Mouse (Mus musculus) neural tube, embryonic 12.5 days (tissue): ENCODE measurements around the gene Etnk1. TPM values are rescaled to one million over a fixed set of nuclear protein-coding genes. Genes with fewer than 3 reads are reported as not detected.

Experiments used
- ATAC-seq: fragments of 200-750 bp; cut with Nextera tagmentation; 2 replicates; pipeline ENCODE4 v1.8.0; 2017; ENCODE audit warnings: low read depth, mild to moderate bottlenecking, moderate TSS enrichment, moderate library complexity; ENCODE audit not compliant: low FRiP score
- H3K27ac ChIP-seq: fragments of 300-500 bp; sonication (generic); 2 replicates; pipeline ENCODE4 v1.5.1; 2016
- H3K27me3 ChIP-seq: fragments of 300-500 bp; sonication (generic); replicated peaks from 2 replicates; pipeline ENCODE4 v1.6.1; 2016; ENCODE audit warnings: mild to moderate bottlenecking
- H3K36me3 ChIP-seq: fragments of 300-500 bp; sonication (generic); 2 replicates; pipeline ENCODE4 v1.6.1; 2016; ENCODE audit warnings: mild to moderate bottlenecking
- H3K4me1 ChIP-seq: fragments of 300-500 bp; sonication (generic); 2 replicates; pipeline ENCODE4 v1.6.1; 2016
- H3K4me2 ChIP-seq: fragments of 300-500 bp; sonication (generic); replicated peaks from 2 replicates; pipeline ENCODE4 v1.6.1; 2016; ENCODE audit warnings: mild to moderate bottlenecking
- H3K4me3 ChIP-seq: fragments of 300-500 bp; sonication (generic); 2 replicates; pipeline ENCODE4 v1.5.1; 2016
- H3K9ac ChIP-seq: fragments of 300-500 bp; sonication (generic); 2 replicates; pipeline ENCODE4 v1.6.1; 2016; ENCODE audit warnings: mild to moderate bottlenecking
- H3K9me3 ChIP-seq: fragments of 300-500 bp; sonication (generic); 2 replicates; pipeline ENCODE4 v1.6.1; 2016; ENCODE audit warnings: mild to moderate bottlenecking
- WGBS: fragments of 180-500 bp; shearing (Covaris S2); methylation state at CpG from one replicate; pipeline ENCODE4 v1.1.7; 2016; 5-methylcytosine and 5-hydroxymethylcytosine counted together
- polyA plus RNA-seq: library from polyadenylated mRNA; unstranded; fragments of >200 nt; fragmentation: Nextera tagmentation; extraction: Ambion mirVana; gene quantifications from 2 replicates; pipeline ENCODE4 v1.2.1, GENCODE M21; 2016

The Etnk1 gene
- polyA plus RNA-seq, 1 experiment from 2014 or later = 40.8 TPM

DNA sequence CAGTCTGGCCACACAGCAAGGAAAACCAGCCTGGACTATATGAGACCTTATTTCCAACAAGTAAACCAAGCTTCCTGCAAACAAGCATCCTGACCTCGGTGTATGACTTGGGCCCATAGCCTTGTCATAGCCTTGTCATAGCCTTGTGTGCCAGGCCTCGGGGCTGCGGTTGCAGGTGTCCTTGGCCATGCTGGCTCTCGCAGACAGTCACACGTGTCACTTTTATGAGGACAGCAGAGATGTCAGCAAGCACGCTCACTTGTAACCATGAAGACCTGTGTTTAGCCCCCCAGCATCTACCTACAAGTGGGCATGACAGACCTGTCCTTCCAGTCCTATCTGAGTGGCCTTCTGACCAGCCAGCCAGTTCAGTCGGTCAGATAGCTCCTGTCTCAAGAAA is 31.4 kb downstream of the Etnk1 start:
- no peak for ATAC-seq
- 91% methylated on average over 7 of the region's 7 CpGs for WGBS
- Histone ChIP-seq H3K9ac (no peak overlapping the region), H3K9me3 (no peaks in the 10 kb centered on the region), H3K27ac (no peak overlapping the region), H3K4me1 (no peaks in the 10 kb centered on the region), H3K27me3 (no peaks in the 10 kb centered on the region), H3K4me3 (no peak overlapping the region), H3K36me3 (peaks cover 55% of the 10 kb centered on the region), H3K4me2 (no peak overlapping the region)

DNA sequence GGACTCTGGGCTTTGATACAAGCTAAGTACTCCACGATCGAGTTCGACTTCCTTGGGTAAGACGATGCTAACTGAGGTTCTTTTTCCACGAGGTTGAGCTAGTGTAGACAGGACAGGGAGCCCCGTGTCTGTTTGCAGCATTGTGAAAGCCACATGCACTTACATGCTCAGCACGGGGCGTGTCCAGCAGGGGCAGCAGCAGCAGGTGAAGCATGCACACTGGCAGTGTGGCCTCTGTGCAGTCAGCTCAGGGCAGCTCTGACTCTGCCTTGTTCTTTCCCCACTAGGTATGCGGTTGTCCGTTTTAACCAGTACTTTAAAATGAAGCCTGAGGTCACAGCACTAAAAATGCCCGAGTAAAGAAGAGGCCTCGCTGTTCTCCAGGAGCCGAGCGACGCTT is 36.1 kb downstream of the Etnk1 start:
- Histone ChIP-seq H3K36me3 (peaks cover 35% of the 10 kb centered on the region), H3K27ac (no peak overlapping the region), H3K27me3 (no peaks in the 10 kb centered on the region), H3K4me1 (no peaks in the 10 kb centered on the region), H3K9ac (no peak overlapping the region), H3K9me3 (no peaks in the 10 kb centered on the region), H3K4me2 (no peak overlapping the region), H3K4me3 (no peak overlapping the region)
- no peak for ATAC-seq
- 94% methylated on average over 15 of the region's 15 CpGs for WGBS

DNA sequence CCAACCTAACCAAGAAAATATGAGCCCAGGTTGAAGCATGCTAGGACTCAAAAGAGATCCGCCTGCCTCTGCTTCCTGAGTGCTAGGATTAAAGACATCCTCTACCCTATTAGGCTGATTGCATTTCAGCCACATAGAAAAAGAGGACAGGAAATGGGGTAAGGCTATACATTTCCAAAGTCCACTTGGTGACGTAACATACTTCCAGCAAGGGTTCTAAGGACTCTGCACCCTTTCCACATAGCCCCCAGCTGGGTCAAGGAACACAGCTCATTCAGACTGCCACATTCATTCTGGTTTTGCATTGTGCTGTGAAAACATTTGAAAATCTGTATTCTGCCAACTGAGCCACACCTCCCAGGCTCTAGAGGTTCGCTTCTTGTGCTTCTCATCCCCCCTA is 41.9 kb downstream of the Etnk1 start:
- WGBS = 97% methylated on average over 3 of the region's 3 CpGs

DNA sequence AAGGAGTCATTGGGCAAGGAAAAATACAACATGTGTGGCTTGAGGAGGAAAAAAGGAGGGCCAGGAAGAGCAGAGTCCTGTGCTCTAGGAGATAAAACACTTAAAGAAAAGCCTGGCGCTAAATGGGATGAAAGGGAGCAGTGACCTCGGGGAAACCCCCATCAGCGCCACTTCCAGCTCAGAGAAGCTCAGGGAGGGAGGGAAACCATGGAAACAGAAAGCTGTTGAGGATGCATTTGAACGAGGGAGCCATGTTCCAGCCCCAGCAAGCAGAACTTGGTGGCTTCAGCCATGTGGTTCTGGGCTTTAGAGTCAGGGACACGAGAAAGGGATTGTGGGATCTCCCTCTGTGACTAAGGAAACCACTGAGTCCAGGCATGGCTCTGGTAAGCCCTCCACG is 45.7 kb downstream of the Etnk1 start:
- Histone ChIP-seq H3K4me2 (no peak overlapping the region), H3K4me3 (no peak overlapping the region), H3K27ac (no peak overlapping the region), H3K4me1 (no peaks in the 10 kb centered on the region), H3K36me3 (peaks cover 9% of the 10 kb centered on the region), H3K27me3 (no peaks in the 10 kb centered on the region), H3K9ac (no peak overlapping the region), H3K9me3 (peaks cover 22% of the 10 kb centered on the region)
- no peak for ATAC-seq
- WGBS = 73% methylated on average over 6 of the region's 6 CpGs

More for the DNA sequence above, 41.9 kb downstream of the Etnk1 start:
- peaks cover 19% of the 10 kb centered on the region for H3K36me3 ChIP-seq
- H3K9ac ChIP-seq = no peak overlapping the region
- no peaks in the 10 kb centered on the region for H3K27me3 ChIP-seq
- H3K4me1 ChIP-seq = no peaks in the 10 kb centered on the region
- no peak overlapping the region for H3K4me3 ChIP-seq
- H3K27ac ChIP-seq = no peak overlapping the region
- ATAC-seq = no peak
- H3K4me2 ChIP-seq = no peak overlapping the region
- H3K9me3 ChIP-seq = peaks cover 12% of the 10 kb centered on the region

DNA sequence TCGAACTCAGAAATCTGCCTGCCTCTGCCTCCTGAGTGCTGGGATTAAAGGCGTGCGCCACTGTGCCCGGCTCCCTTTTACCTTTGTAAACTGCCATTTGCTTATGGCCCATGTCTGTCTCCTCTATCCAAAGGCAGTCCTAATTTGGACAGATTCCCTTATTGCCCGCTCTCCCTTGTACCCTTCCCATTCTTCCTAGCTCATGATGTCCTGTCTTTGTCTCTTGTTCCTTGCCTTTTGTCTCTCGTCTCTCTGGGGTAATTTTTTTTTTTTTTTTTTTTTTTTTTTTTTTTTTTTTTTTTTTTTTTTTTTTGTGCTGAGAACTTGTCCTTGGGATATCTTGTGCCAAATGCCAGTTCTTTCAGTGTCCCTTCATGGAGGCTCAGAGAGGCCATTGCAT is 46.4 kb downstream of the Etnk1 start:
- Histone ChIP-seq H3K4me1 (no peaks in the 10 kb centered on the region), H3K4me2 (no peak overlapping the region), H3K4me3 (no peak overlapping the region), H3K9ac (no peak overlapping the region), H3K27ac (no peak overlapping the region), H3K36me3 (peaks cover 9% of the 10 kb centered on the region), H3K9me3 (peaks cover 22% of the 10 kb centered on the region), H3K27me3 (no peaks in the 10 kb centered on the region)
- no peak for ATAC-seq
- WGBS = 91% methylated on average over 6 of the region's 6 CpGs

DNA sequence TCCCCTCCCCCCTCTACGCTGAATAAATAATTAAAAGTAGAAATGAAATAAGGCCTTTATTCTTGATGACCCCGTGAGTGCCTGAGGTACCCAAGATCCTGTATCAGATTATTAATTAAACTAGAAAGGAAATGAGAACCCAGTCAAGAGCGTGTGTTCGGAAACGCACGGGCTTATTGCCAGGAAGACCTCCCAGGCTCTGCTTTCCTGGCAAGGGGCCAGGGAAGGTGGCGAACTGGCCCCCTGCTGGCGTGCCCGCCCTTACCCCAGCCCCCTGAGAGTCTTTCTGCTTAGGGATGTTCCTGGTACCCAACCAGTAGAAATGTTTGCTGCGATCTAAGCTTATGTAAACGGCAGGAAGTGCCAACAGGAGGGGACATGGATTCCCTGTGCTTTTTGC is 49.2 kb downstream of the Etnk1 start:
- H3K9ac ChIP-seq = no peak overlapping the region
- WGBS = 82% methylated on average over 11 of the region's 11 CpGs
- ATAC-seq = no peak
- H3K9me3 ChIP-seq = peaks cover 22% of the 10 kb centered on the region
- H3K36me3 ChIP-seq = no peaks in the 10 kb centered on the region
- H3K27me3 ChIP-seq = no peaks in the 10 kb centered on the region
- no peak overlapping the region for H3K4me2 ChIP-seq
- no peak overlapping the region for H3K4me3 ChIP-seq
- H3K27ac ChIP-seq = no peak overlapping the region
- H3K4me1 ChIP-seq = no peaks in the 10 kb centered on the region

DNA sequence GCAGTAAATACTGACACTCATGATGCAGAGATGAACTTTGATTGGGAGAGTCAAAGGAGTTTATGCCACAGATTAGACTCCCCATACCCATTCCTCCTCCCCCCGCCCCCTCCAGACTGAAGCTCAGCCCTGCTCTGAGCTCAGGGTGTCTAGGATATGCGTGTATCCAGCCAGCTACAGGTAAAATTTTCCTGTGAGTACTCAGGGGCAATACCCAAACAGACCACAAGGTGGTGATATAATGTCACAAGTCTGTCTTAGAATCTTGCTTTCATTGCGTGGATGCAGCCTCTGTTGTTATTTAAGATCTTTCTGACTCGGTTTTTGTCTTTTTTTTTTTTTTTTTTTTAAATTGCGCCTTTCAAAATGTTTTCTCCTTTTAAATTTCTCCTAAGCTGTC is 52.3 kb downstream of the Etnk1 start:
- 7% methylated on average over 5 of the region's 5 CpGs for WGBS
- H3K9ac ChIP-seq = no peak overlapping the region

DNA sequence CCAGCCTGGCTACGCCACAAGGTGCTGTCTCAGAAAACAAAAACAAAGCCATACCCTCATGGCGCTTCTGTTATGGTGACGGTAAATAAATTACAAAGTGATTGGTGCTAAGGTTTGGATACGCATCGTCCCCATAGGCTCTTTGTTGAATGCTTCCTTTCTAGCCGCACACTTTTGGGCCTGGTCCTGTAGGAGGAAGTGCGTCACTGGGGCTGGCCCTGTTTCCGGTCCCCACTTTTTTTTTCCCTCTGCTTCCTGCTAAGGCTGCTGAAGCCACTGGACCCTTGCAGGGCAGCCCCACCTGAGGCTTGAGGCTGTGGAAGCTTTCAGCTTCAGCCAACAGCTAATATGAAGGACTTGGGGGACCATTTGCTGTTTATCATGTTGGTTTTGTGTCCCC is 54.2 kb downstream of the Etnk1 start:
- WGBS = 79% methylated on average over 8 of the region's 8 CpGs
- Histone ChIP-seq H3K27ac (no peak overlapping the region), H3K9ac (no peak overlapping the region), H3K4me3 (no peak overlapping the region), H3K9me3 (no peaks in the 10 kb centered on the region), H3K4me1 (no peaks in the 10 kb centered on the region), H3K27me3 (no peaks in the 10 kb centered on the region), H3K36me3 (no peaks in the 10 kb centered on the region), H3K4me2 (no peak overlapping the region)
- ATAC-seq = no peak

More for the DNA sequence above, 52.3 kb downstream of the Etnk1 start:
- ATAC-seq = peak; percentile 78
- Histone ChIP-seq H3K27ac (no peak overlapping the region), H3K4me1 (no peaks in the 10 kb centered on the region), H3K9me3 (peaks cover 6% of the 10 kb centered on the region), H3K4me3 (no peak overlapping the region), H3K4me2 (no peak overlapping the region), H3K36me3 (no peaks in the 10 kb centered on the region), H3K27me3 (no peaks in the 10 kb centered on the region)

DNA sequence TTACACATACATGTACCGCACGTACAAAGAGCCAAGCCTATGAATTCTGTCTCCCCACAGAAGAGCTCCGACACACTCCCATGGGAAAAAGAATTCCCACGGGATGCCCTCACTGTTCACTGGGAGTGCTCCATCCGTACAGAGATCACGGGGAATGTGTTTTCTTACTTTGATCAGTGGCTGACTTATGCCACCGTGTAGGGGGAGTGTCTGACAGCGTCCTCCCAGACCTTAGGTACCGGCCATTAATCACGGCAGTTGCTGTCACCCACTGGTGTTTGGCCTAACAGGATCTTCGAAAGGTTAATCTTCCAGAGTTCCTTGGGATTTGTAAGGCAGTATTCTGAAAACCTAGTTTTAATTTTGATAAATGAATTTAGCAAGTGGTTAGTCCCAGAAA is 57.0 kb downstream of the Etnk1 start:
- Histone ChIP-seq H3K4me1 (no peaks in the 10 kb centered on the region), H3K9ac (no peak overlapping the region), H3K27ac (no peak overlapping the region), H3K4me2 (no peak overlapping the region), H3K27me3 (no peaks in the 10 kb centered on the region), H3K9me3 (no peaks in the 10 kb centered on the region), H3K36me3 (no peaks in the 10 kb centered on the region), H3K4me3 (no peak overlapping the region)
- no peak for ATAC-seq
- WGBS = 78% methylated on average over 11 of the region's 11 CpGs

DNA sequence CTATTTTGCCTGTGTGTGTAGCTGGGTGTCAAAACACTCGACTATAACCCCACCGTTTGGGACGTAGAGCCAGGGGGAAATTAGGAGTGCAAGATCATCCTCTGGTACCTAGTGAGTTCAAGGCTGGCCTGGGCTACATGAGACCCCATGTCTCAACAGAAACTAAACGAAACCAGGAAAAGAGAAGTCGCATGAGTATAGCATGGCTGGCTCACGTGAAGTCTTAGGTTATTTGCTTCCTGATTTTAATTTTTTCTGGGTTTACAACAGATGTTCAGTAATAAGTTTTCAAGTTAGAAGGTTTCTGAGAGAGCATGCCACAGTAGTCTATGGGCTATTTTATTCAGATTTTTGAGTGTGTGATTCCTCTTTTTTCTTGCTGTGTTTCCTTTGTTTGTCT is 57.9 kb downstream of the Etnk1 start:
- Histone ChIP-seq H3K9me3 (no peaks in the 10 kb centered on the region), H3K4me1 (no peaks in the 10 kb centered on the region), H3K4me2 (no peak overlapping the region), H3K27ac (no peak overlapping the region), H3K36me3 (no peaks in the 10 kb centered on the region), H3K4me3 (no peak overlapping the region), H3K27me3 (no peaks in the 10 kb centered on the region), H3K9ac (no peak overlapping the region)
- ATAC-seq = no peak
- 82% methylated on average over 6 of the region's 6 CpGs for WGBS

DNA sequence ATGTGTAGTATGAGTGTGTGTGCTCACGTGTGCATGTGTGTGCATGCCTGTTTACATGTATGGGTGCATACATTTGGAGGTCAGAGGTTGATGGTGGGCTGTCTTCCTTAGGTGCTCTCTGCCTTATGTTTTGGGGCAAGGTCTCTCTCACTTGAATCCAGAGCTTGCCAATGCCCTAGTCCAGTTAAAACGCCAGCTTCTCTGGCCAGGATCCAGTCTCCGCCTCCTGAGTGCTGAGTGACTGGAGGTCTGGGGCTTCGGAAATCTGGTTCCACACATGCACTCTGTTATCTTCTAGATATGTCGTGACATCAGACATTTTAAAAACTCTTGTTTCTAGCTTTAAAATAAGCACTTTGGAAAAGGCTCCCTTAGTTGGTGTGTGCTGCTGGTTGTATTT is 61.7 kb downstream of the Etnk1 start:
- Histone ChIP-seq H3K4me2 (no peak overlapping the region), H3K27ac (no peak overlapping the region)
- 87% methylated on average over 5 of the region's 5 CpGs for WGBS

DNA sequence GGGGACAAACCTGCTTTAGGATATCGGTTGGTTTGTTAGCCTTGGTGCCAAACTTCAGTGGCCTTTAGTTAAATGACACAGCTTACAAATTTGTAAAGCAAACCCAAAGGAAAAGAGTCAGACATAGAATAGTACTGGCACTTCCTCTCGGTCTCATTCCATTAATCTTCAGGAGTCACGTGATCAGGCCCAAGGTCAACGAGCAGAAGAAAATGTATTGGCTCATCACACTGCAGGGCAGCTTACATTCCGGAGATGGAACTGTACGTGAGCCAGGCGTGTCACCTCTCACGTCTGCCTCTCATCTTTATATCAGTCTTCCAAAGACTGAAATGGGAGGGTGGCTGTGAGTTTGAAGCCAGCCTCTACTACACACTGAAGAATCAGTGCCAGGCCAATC is 62.9 kb downstream of the Etnk1 start:
- Histone ChIP-seq H3K9ac (no peak overlapping the region), H3K4me3 (no peak overlapping the region), H3K27ac (no peak overlapping the region), H3K4me2 (no peak overlapping the region), H3K4me1 (no peaks in the 10 kb centered on the region), H3K9me3 (no peaks in the 10 kb centered on the region), H3K36me3 (no peaks in the 10 kb centered on the region), H3K27me3 (no peaks in the 10 kb centered on the region)
- no peak for ATAC-seq
- 79% methylated on average over 8 of the region's 8 CpGs for WGBS

More for the DNA sequence above, 61.7 kb downstream of the Etnk1 start:
- Histone ChIP-seq H3K9me3 (no peaks in the 10 kb centered on the region), H3K36me3 (no peaks in the 10 kb centered on the region), H3K27me3 (no peaks in the 10 kb centered on the region), H3K9ac (no peak overlapping the region), H3K4me3 (no peak overlapping the region), H3K4me1 (no peaks in the 10 kb centered on the region)
- ATAC-seq = no peak

DNA sequence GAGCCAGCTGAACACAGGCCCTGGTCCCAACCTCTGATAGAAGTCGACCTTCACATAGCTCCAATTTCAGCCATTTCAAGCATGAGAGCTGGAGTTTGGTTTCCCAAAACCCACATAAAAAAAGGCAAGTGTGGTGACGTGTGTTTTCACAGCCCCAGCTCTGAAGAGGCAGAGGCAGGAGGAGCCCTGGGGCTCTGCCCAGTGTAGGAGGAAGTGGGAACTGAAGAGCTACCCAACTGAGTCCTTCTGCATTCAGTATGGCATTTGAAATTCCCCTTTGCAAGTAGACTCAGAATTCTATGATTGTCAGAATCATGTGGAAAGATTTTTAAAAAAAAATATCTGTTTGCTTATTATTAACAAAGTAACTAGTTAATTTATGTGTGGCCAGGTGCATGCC is 63.9 kb downstream of the Etnk1 start:
- ATAC-seq = no peak
- 83% methylated on average over 2 of the region's 2 CpGs for WGBS
- Histone ChIP-seq H3K4me3 (no peak overlapping the region), H3K9ac (no peak overlapping the region), H3K9me3 (no peaks in the 10 kb centered on the region), H3K4me1 (no peaks in the 10 kb centered on the region), H3K4me2 (no peak overlapping the region), H3K36me3 (no peaks in the 10 kb centered on the region), H3K27ac (no peak overlapping the region), H3K27me3 (no peaks in the 10 kb centered on the region)
